Mouse (Mus musculus) ES-Bruce4 (cell line): Measurements from ENCODE around the gene Rassf5.

ENCODE experiments used
- CTCF ChIP-seq: IDR thresholded peaks from one replicate; pipeline ENCODE4 v1.8.1; 2011; ENCODE audit warnings: low read depth, low read length
- EP300 ChIP-seq: IDR thresholded peaks from 2 replicates; pipeline ENCODE4 v1.6.1; 2011; ENCODE audit warnings: low read depth, low read length; ENCODE audit not compliant: insufficient read depth
- POLR2A ChIP-seq: IDR thresholded peaks from one replicate; pipeline ENCODE4 v1.8.1; 2011; ENCODE audit warnings: low read length; ENCODE audit not compliant: insufficient read depth

GRCm38 (mm10) chr1:131175189-131175588, 69.9 kb downstream of the Rassf5 start:
- no peak for TF ChIP-seq CTCF
- no peak for TF ChIP-seq POLR2A
- no peak for TF ChIP-seq EP300
